Mouse (Mus musculus) forebrain, embryonic 13.5 days (tissue): ENCODE data around the gene Dct. TPM values are rescaled to one million over a fixed set of nuclear protein-coding genes. Genes with fewer than 3 reads are reported as not detected.
A peak's percentile ranks its signal among the peaks of the same experiment; 100 is the strongest.

Source experiments
- ATAC-seq: fragments of 200-750 bp; cut with Nextera tagmentation; 2 replicates; pipeline ENCODE4 v1.8.0; 2017
- H3K27ac ChIP-seq: fragments of 300-500 bp; sonication (generic); 2 replicates; pipeline ENCODE4 v1.5.1; 2015; ENCODE audit warnings: inconsistent platforms, mild to moderate bottlenecking, moderate library complexity
- H3K27me3 ChIP-seq: fragments of 300-500 bp; sonication (generic); 2 replicates; pipeline ENCODE4 v1.6.1; 2015; ENCODE audit warnings: mild to moderate bottlenecking, inconsistent platforms
- H3K36me3 ChIP-seq: fragments of 300-500 bp; sonication (generic); 2 replicates; pipeline ENCODE4 v1.6.1; 2015; ENCODE audit warnings: mild to moderate bottlenecking, inconsistent platforms; ENCODE audit not compliant: poor library complexity, severe bottlenecking
- H3K4me1 ChIP-seq: fragments of 300-500 bp; sonication (generic); 2 replicates; pipeline ENCODE4 v1.6.1; 2015; ENCODE audit warnings: inconsistent platforms
- H3K4me2 ChIP-seq: fragments of 300-500 bp; sonication (generic); 2 replicates; pipeline ENCODE4 v1.6.1; 2015; ENCODE audit warnings: inconsistent platforms, mild to moderate bottlenecking, moderate library complexity
- H3K4me3 ChIP-seq: fragments of 300-500 bp; sonication (generic); 2 replicates; pipeline ENCODE4 v1.5.1; 2015; ENCODE audit warnings: mild to moderate bottlenecking, inconsistent platforms
- H3K9ac ChIP-seq: fragments of 300-500 bp; sonication (generic); 2 replicates; pipeline ENCODE4 v1.6.1; 2015; ENCODE audit warnings: mild to moderate bottlenecking, inconsistent platforms
- H3K9me3 ChIP-seq: fragments of 300-500 bp; sonication (generic); replicated peaks from 2 replicates; pipeline ENCODE4 v1.6.1; 2016; ENCODE audit warnings: inconsistent platforms
- WGBS: fragments of 180-500 bp; shearing (Covaris S2); methylation state at CpG from one replicate; pipeline ENCODE4 v1.1.7; 2015; 5-methylcytosine and 5-hydroxymethylcytosine counted together
- polyA plus RNA-seq: library from polyadenylated mRNA; unstranded; fragments of >200 nt; fragmentation: Nextera tagmentation; extraction: Ambion mirVana; gene quantifications from 2 replicates; pipeline ENCODE4 v1.2.1, GENCODE M21; 2015

The Dct gene
- polyA plus RNA-seq, 1 experiment from 2014 or later = 15.2 TPM

DNA sequence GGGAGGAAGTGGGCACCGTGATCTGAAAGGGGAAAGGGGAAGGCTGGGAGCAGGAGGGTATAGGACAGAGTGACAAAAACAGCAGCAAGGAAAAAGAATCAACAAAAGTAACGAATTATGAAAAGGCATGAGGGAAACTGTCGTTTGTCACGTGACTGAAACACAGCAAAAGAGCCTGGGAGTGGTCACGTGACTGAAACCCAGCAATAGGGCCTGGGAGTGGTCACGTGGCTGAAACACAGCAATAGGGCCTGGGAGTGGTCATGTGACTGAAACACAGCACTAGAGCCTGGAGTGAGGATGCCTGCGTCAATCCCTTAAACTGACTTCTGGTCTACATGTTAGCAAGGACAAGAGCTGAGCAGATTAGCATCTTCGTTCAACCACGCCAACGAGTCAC lies 63.6 kb downstream of the Dct start:
- H3K9me3 ChIP-seq = no peaks in the 10 kb centered on the region
- H3K4me3 ChIP-seq = no peak overlapping the region
- H3K4me2 ChIP-seq = no peak overlapping the region
- no peak overlapping the region for H3K27ac ChIP-seq
- WGBS = 90% methylated on average over 10 of the region's 10 CpGs
- no peak overlapping the region for H3K9ac ChIP-seq
- no peaks in the 10 kb centered on the region for H3K36me3 ChIP-seq
- no peaks in the 10 kb centered on the region for H3K4me1 ChIP-seq
- no peaks in the 10 kb centered on the region for H3K27me3 ChIP-seq
- ATAC-seq = no peak

DNA sequence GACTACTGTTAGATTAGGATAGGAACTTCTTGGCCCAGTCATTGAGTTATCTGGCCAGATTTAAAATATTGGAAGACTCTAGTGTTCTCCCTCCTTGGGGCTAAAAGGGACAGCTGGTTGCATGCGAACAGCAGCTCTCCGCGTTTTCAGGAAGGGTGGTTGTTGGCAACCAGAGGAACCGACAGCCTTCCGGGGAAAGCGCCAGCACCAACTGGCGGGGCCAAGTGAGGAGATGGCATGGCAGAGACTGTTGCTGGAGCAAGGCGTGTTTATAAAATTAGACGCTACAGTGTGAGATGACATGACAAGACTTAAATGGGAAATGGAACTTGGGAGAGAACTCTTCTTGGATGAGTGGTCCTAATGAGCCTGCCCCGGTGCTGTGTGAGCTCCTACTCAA lies 70.5 kb downstream of the Dct start:
- Histone ChIP-seq H3K4me1 (no peaks in the 10 kb centered on the region), H3K4me3 (no peak overlapping the region), H3K4me2 (no peak overlapping the region), H3K9me3 (0 out of 2 replicates have a peak, but pooled peaks cover 8% of the 10 kb centered on the region), H3K36me3 (no peaks in the 10 kb centered on the region), H3K9ac (no peak overlapping the region), H3K27me3 (no peaks in the 10 kb centered on the region), H3K27ac (no peak overlapping the region)
- 93% methylated on average over 10 of the region's 10 CpGs for WGBS
- peak; percentile 90; the same call in 1 of the 2 replicates for ATAC-seq

DNA sequence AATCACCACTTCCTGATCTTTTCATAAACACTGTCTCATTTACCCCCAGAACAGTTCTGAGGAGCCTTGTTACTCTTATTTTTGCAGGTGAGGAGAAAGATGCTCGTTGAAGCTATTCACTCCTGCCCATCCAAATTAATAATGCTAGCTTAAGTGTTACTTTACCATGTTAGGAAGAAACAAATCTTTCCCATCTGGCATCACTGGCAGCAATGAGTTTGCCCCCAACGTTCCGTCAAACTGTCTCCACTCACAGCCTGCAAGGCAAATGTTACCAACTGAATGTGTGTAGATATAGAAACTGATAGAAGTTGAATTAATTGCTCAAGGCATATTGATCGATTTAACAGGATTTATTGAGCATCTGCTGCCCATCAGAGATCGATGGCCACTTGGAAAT lies 79.5 kb downstream of the Dct start:
- H3K27me3 ChIP-seq = no peaks in the 10 kb centered on the region
- no peak overlapping the region for H3K27ac ChIP-seq
- H3K4me1 ChIP-seq = no peaks in the 10 kb centered on the region
- 89% methylated on average over 5 of the region's 5 CpGs for WGBS
- H3K9ac ChIP-seq = no peak overlapping the region
- H3K9me3 ChIP-seq = no peaks in the 10 kb centered on the region
- H3K4me3 ChIP-seq = no peak overlapping the region
- ATAC-seq = no peak
- no peak overlapping the region for H3K4me2 ChIP-seq
- H3K36me3 ChIP-seq = 0 out of 2 replicates have a peak, but pooled peaks cover 6% of the 10 kb centered on the region

Other genes with a start within 250 kb of the Dct start
- gene Tgds, start 80.5 kb upstream of the Dct start, polyA plus RNA-seq = 23.9 and 24.4 TPM in 2 replicates
- gene Gpr180, start 84.9 kb upstream of the Dct start, polyA plus RNA-seq = 28.1 and 31.4 TPM in 2 replicates
- 8.9 and 11.5 TPM in 2 replicates for gene Sox21, start 184.8 kb upstream of the Dct start, polyA plus RNA-seq
- gene Gm9376, start 214.7 kb upstream of the Dct start, polyA plus RNA-seq = not detected in 2 replicates